In the genomic region with DNA sequence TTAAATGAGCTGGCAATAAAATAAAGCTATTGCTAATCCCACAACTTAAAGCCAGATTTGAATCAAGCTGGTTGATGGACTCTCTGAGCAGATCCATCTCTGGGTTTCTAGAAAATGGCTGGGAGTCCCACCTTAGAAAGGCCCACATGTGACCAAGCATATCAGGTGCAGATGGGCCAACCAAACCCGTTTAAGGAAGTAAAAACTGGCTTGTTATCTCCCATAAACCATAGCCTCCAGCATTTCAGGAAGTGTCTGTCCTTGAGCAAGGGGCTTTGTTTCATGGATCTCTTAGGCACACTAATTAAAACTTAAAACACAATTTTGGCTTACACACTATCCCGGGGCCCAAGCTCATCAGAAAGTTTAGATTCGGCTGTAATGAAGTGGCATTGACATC, we compare ENCODE assay signal across 22 mouse cellular contexts. TPM values are rescaled to one million over a fixed set of nuclear protein-coding genes. Genes with fewer than 3 reads are reported as not detected.
"Had no signal": no experiment of that assay in that cellular context is flagged by ENCODE, and none has a peak within 500 bp of the region (broad histone marks: within the 10 kb centered on the region; RNA-seq: fewer than 3 reads in every experiment).

No protein-coding gene starts in this region.

- DNase-seq: liver, postnatal 0 days; lung, adult 2 months; lung, postnatal 14 days; lung, postnatal 36 days; midbrain, embryonic 14.5 days; retina, postnatal 1 day; right cerebral cortex, adult 18-20 months; right cerebral cortex, postnatal 14 days; thymus, adult 18-20 months; thymus, postnatal 14 days; thymus, postnatal 36 days had no signal

- H3K27me3 ChIP-seq: liver, embryonic 15.5 days; lung, embryonic 15.5 days; midbrain, embryonic 12.5 days; neural tube, embryonic 13.5 days; neural tube, embryonic 15.5 days had no signal

- H3K4me3 ChIP-seq: liver, embryonic 15.5 days; lung, embryonic 15.5 days; midbrain, embryonic 12.5 days; myocyte; neural tube, embryonic 13.5 days; neural tube, embryonic 15.5 days had no signal

- H3K4me1 ChIP-seq: liver, embryonic 15.5 days; lung, embryonic 15.5 days; midbrain, embryonic 12.5 days; neural tube, embryonic 13.5 days; neural tube, embryonic 15.5 days had no signal

- H3K36me3 ChIP-seq: liver, embryonic 15.5 days; lung, embryonic 15.5 days; midbrain, embryonic 12.5 days; neural tube, embryonic 13.5 days; neural tube, embryonic 15.5 days had no signal

- H3K9ac ChIP-seq: liver, embryonic 15.5 days; liver, postnatal 0 days; lung, embryonic 15.5 days; midbrain, embryonic 12.5 days; neural tube, embryonic 13.5 days; neural tube, embryonic 15.5 days had no signal

- H3K9me3 ChIP-seq: liver, embryonic 15.5 days; lung, embryonic 15.5 days; midbrain, embryonic 12.5 days; neural tube, embryonic 13.5 days; neural tube, embryonic 15.5 days had no signal

- H3K4me2 ChIP-seq: liver, embryonic 15.5 days; lung, embryonic 15.5 days; midbrain, embryonic 12.5 days; neural tube, embryonic 13.5 days; neural tube, embryonic 15.5 days had no signal

- ATAC-seq: liver, postnatal 0 days; lung, postnatal 0 days; midbrain, embryonic 16.5 days had no signal

- H3K27ac ChIP-seq: liver, embryonic 15.5 days; lung, embryonic 15.5 days; macrophage; midbrain, embryonic 12.5 days; neural tube, embryonic 13.5 days; neural tube, embryonic 15.5 days had no signal

RNA-seq across cellular contexts. Expression of gene Nr5a2, which starts 13.8 kb away (rescaled TPM):
- total RNA-seq: megakaryocyte, adult 5-6 weeks; megakaryocyte-erythroid progenitor cell, adult 5-6 weeks had no signal
- polyA plus RNA-seq: macrophage, myocyte had no signal
